In genomic region chr3:96440578-96440977, GRCm38 (mm10) we compare ENCODE assay signal across 7 mouse cellular contexts. TPM values are rescaled to one million over a fixed set of nuclear protein-coding genes. Genes with fewer than 3 reads are reported as not detected.
DNase-seq lines count a peak whose midpoint lies in the region; ATAC-seq lines count a peak whose summit lies in the region.

No protein-coding gene starts in this region.

- under 1% methylated on average over 13 of the region's 13 CpGs for WGBS in intestine, embryonic 15.5 days

- H3K9ac ChIP-seq in intestine, embryonic 15.5 days, result no peak overlapping the region

- no peak for ATAC-seq in intestine, embryonic 15.5 days

- peak overlapping the region; percentile 44 for H3K4me2 ChIP-seq in intestine, embryonic 15.5 days (replicated peaks)

- no peak overlapping the region for H3K27ac ChIP-seq in intestine, embryonic 15.5 days

- no peaks in the 10 kb centered on the region for H3K9me3 ChIP-seq in intestine, embryonic 15.5 days

- peak; percentile 46 to 60 for DNase-seq in adrenal gland, adult 18-20 months (ENCODE audit: low spot score in 2 of 2)
- DNase-seq in cerebellum, postnatal 4 days (ENCODE audit: low spot score in 2 of 2), result peak; percentile 43 to 64
- peak; percentile 48 for DNase-seq in gastrocnemius, postnatal 14 days
- DNase-seq in left cerebral cortex, postnatal 14 days (ENCODE audit: low spot score in 2 of 2), result peak; percentile 52 to 72
- DNase-seq in mesoderm, embryonic 11.5 days (ENCODE audit: low read depth, low spot score), result peak; percentile 84
- peak; percentile 57 for DNase-seq in right cerebral cortex, postnatal 4 days

- intact Hi-C loops in gastrocnemius, postnatal 14 days (cut with DNase I; ENCODE audit: low total_unique reads), result loop anchor here (5.0 kb wide), 1 partner anchor 158 kb away; no protein-coding TSS in a partner anchor
- intact Hi-C loops in left cerebral cortex, postnatal 14 days (cut with DNase I), result loop anchor here (5.0 kb wide), 1 partner anchor 113 kb away; no protein-coding TSS in a partner anchor

- H3K4me1 ChIP-seq in intestine, embryonic 15.5 days (replicated peaks), result peaks cover 6% of the 10 kb centered on the region

- H3K27me3 ChIP-seq in intestine, embryonic 15.5 days (replicated peaks), result peaks cover 64% of the 10 kb centered on the region

- 0 out of 2 replicates have a peak overlapping the region, but pooled peaks have one; percentile 5 for H3K4me3 ChIP-seq in intestine, embryonic 15.5 days (replicated peaks)

- no peaks in the 10 kb centered on the region for H3K36me3 ChIP-seq in intestine, embryonic 15.5 days

RNA-seq across cellular contexts. Expression of gene BC107364, which starts 11.5 kb away (rescaled TPM):
- total RNA-seq in adrenal gland, adult 18-20 months (2021), result not detected
- total RNA-seq in gastrocnemius, postnatal 14 days (2021), result not detected
- polyA plus RNA-seq in intestine, embryonic 15.5 days (2015; fragmentation: Nextera tagmentation; extraction: Ambion mirVana), result 0.14 and 0.20 TPM in 2 replicates
- total RNA-seq in left cerebral cortex, postnatal 14 days (2021), result not detected
